Mouse (Mus musculus) lung, postnatal 0 days (tissue): ENCODE data around the gene Htr5a.

Experiments
- CTCF ChIP-seq: IDR thresholded peaks from 2 replicates; pipeline ENCODE4 v1.5.1; 2016; ENCODE audit warnings: antibody characterized with exemption, mild to moderate bottlenecking
- EP300 ChIP-seq: IDR thresholded peaks from 2 replicates; pipeline ENCODE4 v1.6.1; 2016; ENCODE audit warnings: antibody characterized with exemption, mild to moderate bottlenecking, control low read depth

DNA sequence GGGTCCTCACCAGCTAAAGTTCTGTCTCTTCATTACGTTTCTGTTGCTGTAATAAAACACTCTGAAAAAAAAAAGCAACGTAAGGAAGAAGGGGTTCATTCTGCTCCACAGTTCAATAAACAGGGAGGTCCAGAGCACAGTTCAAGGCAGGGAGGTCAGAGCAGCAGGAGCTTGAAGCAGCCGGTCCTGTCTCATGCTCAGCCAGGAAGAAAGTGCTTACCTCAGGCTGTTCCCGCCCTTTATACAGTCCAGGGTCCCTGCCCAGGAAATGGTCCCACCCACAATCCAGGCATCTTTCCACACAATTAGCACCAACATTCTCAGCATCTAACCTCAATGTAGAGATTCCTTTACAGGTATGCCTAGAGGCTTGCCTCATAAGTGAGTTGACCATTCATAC, 3.9 kb upstream of the Htr5a start:
- TF ChIP-seq EP300 (no peak), CTCF (no peak)
